Mouse (Mus musculus) cerebellum, adult 9-11 months (tissue): ENCODE measurements around the gene Nat9.

Experiments used
- DNase-seq: peaks from one replicate; pipeline ENCODE4 v3.0.0; 2022

The Nat9 gene

GRCm38 (mm10) chr11:115150741-115151254 lies 36.9 kb downstream of the Nat9 start:
- DNase-seq: no peak

- no peak for DNase-seq
Measured at GRCm38 (mm10) chr11:115147813-115148212, 39.8 kb downstream of the Nat9 start.

- no peak for DNase-seq
Measured at GRCm38 (mm10) chr11:115141970-115142369, 45.7 kb downstream of the Nat9 start.

GRCm38 (mm10) chr11:115138597-115139262 lies 48.9 kb downstream of the Nat9 start:
- no peak for DNase-seq

- DNase-seq: no peak
Measured at GRCm38 (mm10) chr11:115133800-115134199, 53.9 kb downstream of the Nat9 start, which contains the start of gene Cd300lf. Gene Cd300lf (minus strand): TSS chr11:115133992.
